Mouse (Mus musculus) midbrain, embryonic 13.5 days (tissue): Measurements from ENCODE around the gene Pym1. TPM values are rescaled to one million over a fixed set of nuclear protein-coding genes. Genes with fewer than 3 reads are reported as not detected.

ENCODE experiments used
- polyA plus RNA-seq: library from polyadenylated mRNA; unstranded; fragments of >200 nt; fragmentation: Nextera tagmentation; extraction: Ambion mirVana; gene quantifications from 2 replicates; pipeline ENCODE4 v1.2.1, GENCODE M21; 2015

Gene Pym1
- polyA plus RNA-seq, 1 experiment from 2014 or later: 51.8 TPM

Other genes starting within 250 kb of the Pym1 start
- 3.4 and 4.3 TPM in 2 replicates for gene Myl6b, start 249.2 kb upstream of the Pym1 start, polyA plus RNA-seq
- 11.6 and 13.7 TPM in 2 replicates for gene Esyt1, start 222.0 kb upstream of the Pym1 start, polyA plus RNA-seq
- 23.3 and 24.2 TPM in 2 replicates for gene Zc3h10, start 200.1 kb upstream of the Pym1 start, polyA plus RNA-seq
- 2,545 and 2,595 TPM in 2 replicates for gene Rpl41, start 198.6 kb upstream of the Pym1 start, polyA plus RNA-seq
- 139 TPM in 2 replicates for gene Pa2g4, start 181.9 kb upstream of the Pym1 start, polyA plus RNA-seq
- 0.13 and 0.19 TPM in 2 replicates for gene Erbb3, start 158.2 kb upstream of the Pym1 start, polyA plus RNA-seq
- gene Rps26, start 121.1 kb upstream of the Pym1 start, polyA plus RNA-seq: 461 and 477 TPM in 2 replicates
- 16.5 and 17.0 TPM in 2 replicates for gene Ikzf4, start 101.9 kb upstream of the Pym1 start, polyA plus RNA-seq
- 13.0 and 13.7 TPM in 2 replicates for gene Suox, start 73.8 kb upstream of the Pym1 start, polyA plus RNA-seq
- 106 and 107 TPM in 2 replicates for gene Rab5b, start 51.6 kb upstream of the Pym1 start, polyA plus RNA-seq
- gene Pmel, start 43.7 kb upstream of the Pym1 start, polyA plus RNA-seq: 0.09 and 0.15 TPM in 2 replicates
- 36.2 TPM in 2 replicates for gene Cdk2, start 42.9 kb upstream of the Pym1 start, polyA plus RNA-seq
- gene Dgka, start 3.0 kb upstream of the Pym1 start, polyA plus RNA-seq: 5.0 TPM in 2 replicates
- 0.32 and 0.48 TPM in 2 replicates for gene Mmp19, start 43.0 kb downstream of the Pym1 start, polyA plus RNA-seq
- gene Dnajc14, start 56.2 kb downstream of the Pym1 start, polyA plus RNA-seq: 54.1 and 56.3 TPM in 2 replicates
- gene Tmem198b, start 56.5 kb downstream of the Pym1 start, polyA plus RNA-seq: 17.4 and 17.5 TPM in 2 replicates
- gene Sarnp, start 69.4 kb downstream of the Pym1 start, polyA plus RNA-seq: 203 and 209 TPM in 2 replicates
- gene Ormdl2, start 73.8 kb downstream of the Pym1 start, polyA plus RNA-seq: 29.3 and 31.3 TPM in 2 replicates
- gene Gdf11, start 143.8 kb downstream of the Pym1 start, polyA plus RNA-seq: 11.2 and 11.7 TPM in 2 replicates
- gene Cd63, start 153.1 kb downstream of the Pym1 start, polyA plus RNA-seq: 127 and 141 TPM in 2 replicates
- 14.8 and 20.9 TPM in 2 replicates for gene Rdh5, start 175.0 kb downstream of the Pym1 start, polyA plus RNA-seq
- 266 and 289 TPM in 2 replicates for gene Bloc1s1, start 176.1 kb downstream of the Pym1 start, polyA plus RNA-seq
- gene Itga7, start 185.9 kb downstream of the Pym1 start, polyA plus RNA-seq: 1.7 and 2.5 TPM in 2 replicates
- not detected in 2 replicates for gene Mettl7b, start 213.1 kb downstream of the Pym1 start, polyA plus RNA-seq
- not detected in 2 replicates for gene Olfr9, start 241.5 kb downstream of the Pym1 start, polyA plus RNA-seq